Mouse (Mus musculus) gastrocnemius, postnatal 10 days (tissue): ENCODE results near the gene Pdzd3. TPM values are rescaled to one million over a fixed set of nuclear protein-coding genes. Genes with fewer than 3 reads are reported as not detected.

Source experiments
- DNase-seq: peaks from one replicate; pipeline ENCODE4 v3.0.0; 2021; ENCODE audit warnings: mixed read lengths
- total RNA-seq, 2 experiments: library from RNA; stranded (reverse); gene quantifications; 2 replicates each; pipeline ENCODE4 v1.2.3; 2021

Gene Pdzd3
- total RNA-seq, 2 experiments from 2014 or later = 1.2 to 1.4 TPM

DNA sequence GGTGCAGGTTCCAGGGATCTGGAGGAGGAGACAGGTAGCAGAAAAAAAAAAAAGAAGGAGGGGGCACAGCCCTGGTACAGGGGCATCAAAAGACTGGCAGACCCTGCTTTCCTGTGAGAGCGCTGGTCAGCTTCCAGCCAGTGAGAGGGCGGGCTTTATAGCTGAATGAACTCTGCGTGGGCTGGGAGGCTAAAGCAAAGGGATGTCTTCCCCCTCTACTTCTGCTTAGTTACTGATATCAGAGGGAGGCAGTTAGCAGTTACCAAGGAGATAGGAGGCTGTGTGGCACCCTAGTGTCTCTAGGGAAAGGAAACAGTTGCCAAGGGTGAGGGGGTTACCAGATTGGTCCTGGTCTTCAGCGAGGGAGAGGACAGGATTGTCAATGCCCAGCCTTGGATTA lies 826 bp downstream of the Pdzd3 start:
- DNase-seq = no peak

GRCm38 (mm10) chr9:44249181-44250146 lies 1.8 kb downstream of the Pdzd3 start:
- peak; percentile 56 for DNase-seq

DNA sequence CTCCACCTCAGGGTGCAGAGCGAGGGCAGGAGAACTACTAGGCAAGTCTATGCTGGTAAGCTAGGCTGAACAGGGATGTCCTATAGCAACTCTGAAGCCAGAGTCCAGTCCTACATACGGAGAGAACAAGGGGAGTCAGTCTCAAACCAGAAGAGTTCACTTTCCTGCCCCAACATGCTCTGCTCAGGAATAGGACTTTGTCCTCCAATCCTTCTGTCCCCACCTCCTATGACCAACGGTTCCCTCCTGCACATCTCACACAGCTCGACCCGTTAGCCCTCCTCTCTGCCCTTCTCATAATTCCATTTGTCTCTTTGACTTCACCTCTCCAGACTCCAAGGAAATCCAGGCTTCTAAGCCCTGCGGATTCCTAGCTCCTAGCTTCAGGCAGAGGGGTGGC lies 3.4 kb downstream of the Pdzd3 start:
- no peak for DNase-seq

GRCm38 (mm10) chr9:44243621-44244020 lies 7.7 kb downstream of the Pdzd3 start:
- no peak for DNase-seq

DNA sequence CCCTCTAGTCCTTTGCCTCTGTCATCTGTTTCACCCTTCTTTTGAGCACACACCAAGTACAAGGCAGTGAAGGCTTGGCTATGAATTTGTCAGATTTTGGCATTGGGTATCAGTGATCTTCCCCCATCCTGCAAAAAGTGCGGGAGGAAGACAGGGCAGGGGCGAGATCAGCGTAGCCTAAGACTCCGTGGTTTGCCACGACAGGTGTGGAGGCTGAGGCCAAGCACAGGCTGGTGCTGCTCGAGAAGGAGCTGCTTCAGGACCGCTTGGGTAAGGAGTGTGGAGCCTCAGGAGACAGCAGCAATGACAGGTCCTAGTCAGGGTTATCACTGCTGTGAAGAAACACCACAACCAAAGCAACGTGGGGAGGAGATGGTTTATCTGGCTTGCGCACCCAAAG lies 9.9 kb downstream of the Pdzd3 start:
- no peak for DNase-seq

DNA sequence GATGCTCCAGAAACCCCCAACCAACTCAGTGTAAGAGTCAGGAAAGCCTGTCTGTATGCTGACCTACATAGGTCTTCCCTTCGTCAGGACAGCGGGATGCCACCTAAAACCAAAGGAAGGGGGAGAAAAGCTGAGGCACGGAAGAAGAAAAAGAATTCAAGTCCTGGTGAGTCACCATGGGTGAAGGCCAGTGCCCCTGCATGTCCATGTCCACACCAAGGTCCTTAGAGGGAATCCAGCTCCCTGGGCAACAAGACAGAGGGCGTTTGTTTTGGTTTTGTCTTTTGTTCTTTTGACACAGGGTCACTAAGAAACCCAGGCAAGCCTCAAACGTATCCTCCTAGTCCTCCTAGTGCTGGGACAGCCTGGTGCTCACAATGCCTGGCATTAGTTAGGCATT lies 10.4 kb downstream of the Pdzd3 start:
- DNase-seq = no peak

- no peak for DNase-seq
Observed at GRCm38 (mm10) chr9:44240399-44240798, 10.9 kb downstream of the Pdzd3 start, which contains the start of gene Ccdc153. TSS of gene Ccdc153 (plus strand) at chr9:44240676.

DNA sequence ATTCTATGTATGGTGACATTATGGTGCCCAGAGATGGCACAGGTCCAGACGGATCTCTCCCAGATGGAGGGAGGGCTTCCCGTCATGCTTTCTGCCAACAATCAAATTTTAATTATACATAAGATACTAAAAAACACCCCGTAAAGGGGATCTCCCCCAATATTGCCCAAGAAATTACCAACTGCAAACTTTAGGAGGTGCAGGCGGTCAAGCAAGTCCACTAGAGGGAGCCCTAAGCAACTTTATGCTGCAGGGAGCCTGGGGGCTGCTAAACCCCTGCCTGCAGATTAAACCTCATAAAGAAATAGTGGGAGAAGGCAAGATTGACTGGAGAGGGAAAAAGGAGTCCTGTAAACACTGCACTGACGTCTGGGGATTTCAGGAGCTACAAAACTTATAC lies 11.8 kb downstream of the Pdzd3 start:
- DNase-seq = peak; percentile 51

DNA sequence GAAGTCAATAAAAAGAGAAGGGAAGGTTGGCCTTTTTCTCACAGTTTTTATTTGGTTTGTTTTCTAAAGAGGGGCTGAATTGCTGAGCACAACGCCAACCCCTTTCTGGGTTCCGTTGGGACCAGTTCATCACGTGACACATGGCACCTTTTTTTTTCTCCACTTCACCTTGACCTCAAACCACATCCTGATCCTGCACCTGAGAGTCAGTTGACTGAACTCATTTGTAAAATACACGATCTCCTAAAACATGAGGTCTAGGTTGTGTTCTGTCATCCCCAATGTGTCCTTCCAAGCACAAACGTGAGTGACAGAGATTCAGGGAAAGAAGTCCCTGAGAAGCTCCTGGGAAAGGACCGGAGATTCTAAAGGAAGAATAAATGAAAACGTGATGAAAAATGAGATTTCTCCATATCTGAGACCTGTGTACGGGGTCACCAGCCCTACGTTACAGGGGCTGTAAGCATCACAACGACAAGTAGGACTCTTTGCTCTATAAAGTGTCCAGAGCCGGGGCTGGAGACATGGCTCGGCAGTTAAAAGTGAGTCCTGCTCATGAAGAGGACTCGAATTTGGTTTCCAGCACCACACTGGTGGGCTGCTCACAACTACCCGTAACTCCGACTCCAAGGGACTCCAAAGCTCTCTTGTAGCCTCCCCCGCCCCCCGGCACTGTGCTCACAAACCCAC lies 12.6 kb downstream of the Pdzd3 start:
- no peak for DNase-seq

GRCm38 (mm10) chr9:44237128-44237527 lies 14.1 kb downstream of the Pdzd3 start:
- DNase-seq = no peak

DNA sequence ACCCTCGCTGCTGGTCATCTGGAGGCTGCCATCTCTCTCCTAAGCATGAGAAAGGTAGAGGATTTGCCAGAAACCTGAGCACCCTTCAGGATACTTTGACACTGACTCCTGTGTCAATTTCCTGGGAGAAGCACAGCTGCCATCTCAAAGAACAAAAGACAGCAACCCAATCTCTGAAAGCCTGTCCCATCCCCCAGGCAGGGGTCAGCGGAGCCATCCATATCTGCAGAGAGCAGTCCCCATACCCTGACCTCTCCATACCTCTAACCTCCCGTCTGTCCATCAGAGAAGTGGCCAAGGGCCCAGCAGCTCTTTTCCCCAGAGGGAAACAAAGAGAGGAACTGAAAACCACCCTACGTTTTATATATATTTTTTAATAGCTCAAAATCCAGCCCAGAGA lies 14.7 kb downstream of the Pdzd3 start:
- DNase-seq = no peak

- DNase-seq = peak; percentile 40
Observed at GRCm38 (mm10) chr9:44234479-44235427, 16.5 kb downstream of the Pdzd3 start.

DNA sequence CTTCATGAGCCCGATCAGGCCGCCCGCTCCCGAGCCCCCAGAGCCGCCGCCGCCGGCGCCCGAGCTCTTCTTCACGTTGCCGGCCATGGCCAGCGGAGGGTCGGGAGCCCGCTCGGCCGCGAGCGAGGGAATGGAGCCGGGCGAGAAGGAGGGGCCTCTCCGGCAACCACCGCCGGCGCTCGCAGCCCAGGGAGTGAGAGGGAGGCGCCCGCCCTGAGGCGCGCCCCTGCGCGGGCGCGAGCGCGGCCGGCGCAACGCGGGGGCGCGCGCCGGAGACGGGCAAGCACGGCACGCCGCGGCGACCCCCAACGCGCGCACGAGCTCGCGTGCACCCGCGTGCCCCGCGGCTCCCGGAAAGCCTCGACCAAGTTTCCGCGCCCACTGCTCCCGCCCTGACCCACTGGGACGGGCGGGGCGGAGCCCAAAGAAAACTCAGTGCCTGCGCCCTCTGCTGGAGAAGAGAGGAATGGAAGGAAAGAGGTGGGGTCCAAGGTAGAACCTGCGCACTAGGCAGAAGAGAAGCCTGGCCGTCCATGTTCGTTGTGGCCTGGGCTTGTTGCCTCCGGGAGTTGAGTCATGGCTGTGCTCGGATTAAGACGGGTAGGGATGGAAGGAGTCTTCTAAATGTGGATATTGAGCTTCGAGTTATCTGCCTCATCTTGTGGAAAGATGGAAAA lies 17.3 kb downstream of the Pdzd3 start, which contains the start of gene Cbl:
Gene Cbl (minus strand): TSS at position 248 of the 677 bp plus-strand sequence.
- peak; percentile 97 for DNase-seq

GRCm38 (mm10) chr9:44233021-44233801 lies 18.1 kb downstream of the Pdzd3 start:
- no peak for DNase-seq

DNA sequence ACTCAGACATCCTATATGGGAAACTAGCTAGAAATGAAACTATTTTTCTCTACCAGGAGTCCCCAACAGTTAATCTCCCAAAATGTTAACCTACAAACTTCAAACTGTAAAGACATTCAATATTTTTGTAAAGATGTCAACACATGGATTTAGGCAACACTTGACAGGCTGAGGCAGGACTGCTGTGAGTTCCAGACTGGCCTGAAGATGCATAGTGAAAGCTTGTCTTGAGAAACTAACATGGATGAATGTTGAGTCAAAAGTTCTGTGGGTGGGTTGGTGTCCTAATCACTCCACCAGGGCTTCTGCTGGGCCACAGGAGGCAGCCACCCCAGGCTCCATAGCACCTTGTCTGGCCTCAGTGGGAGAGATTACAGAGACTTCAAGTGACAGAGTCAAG lies 19.7 kb downstream of the Pdzd3 start:
- no peak for DNase-seq

DNA sequence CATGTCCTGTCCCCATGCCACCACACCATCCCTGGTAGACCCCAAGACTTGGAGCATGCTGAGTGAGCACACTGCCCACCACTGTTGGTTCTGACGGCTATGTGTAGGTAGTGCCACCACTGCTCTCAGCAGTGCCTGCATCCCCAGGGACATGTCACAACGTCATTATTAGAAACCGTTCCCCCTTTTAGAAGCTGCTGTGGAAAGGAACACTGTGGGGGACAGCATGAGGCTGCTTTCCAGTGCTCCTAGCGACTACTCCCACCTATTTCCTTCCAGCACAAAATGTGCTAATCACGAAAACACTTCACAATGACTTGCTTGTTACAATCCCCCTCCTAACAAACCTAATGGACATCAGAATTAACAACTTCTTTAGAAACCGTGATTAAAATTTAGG lies 25.3 kb downstream of the Pdzd3 start:
- no peak for DNase-seq

DNA sequence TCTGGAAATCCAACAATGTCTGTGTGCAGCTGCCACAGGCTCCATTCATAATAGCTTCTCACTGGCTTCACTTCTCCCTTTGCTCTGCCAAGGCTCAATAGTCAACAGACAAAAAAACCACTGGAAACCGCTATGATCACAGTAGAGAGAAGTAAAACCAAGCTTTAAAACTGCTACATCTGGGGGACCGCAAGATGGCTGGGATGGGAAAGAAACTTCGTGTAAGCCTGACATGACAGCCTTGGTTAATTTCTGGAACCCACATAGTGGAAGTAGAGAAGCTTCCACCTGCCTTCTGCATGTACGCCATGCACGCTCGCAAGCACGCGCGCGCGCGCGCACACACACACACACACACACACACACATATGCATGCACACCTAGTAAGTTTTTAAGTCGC lies 37.7 kb downstream of the Pdzd3 start:
- DNase-seq = no peak

- no peak for DNase-seq
Observed at GRCm38 (mm10) chr9:44212406-44212805, 38.9 kb downstream of the Pdzd3 start.

DNA sequence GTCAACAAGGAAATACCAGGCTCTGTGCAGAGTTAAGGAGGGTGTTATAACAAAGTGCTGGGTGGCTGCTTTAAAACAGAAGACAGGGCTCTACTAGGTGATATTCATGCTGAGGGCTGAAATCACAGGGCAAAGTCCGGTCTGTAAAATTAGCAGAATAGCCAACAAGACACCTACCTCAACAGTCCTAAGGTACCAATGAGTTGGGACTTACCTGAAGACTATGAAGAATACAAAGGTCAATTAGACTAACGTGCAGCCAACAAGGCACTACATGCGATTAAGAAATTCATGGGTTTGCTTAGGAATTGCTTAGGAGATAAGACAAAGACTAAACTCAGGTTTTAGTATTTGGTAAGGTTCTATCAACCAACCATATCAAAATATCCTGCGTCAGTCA lies 41.9 kb downstream of the Pdzd3 start:
- no peak for DNase-seq

- DNase-seq = no peak
Observed at GRCm38 (mm10) chr9:44207840-44208239, 43.4 kb downstream of the Pdzd3 start.

DNA sequence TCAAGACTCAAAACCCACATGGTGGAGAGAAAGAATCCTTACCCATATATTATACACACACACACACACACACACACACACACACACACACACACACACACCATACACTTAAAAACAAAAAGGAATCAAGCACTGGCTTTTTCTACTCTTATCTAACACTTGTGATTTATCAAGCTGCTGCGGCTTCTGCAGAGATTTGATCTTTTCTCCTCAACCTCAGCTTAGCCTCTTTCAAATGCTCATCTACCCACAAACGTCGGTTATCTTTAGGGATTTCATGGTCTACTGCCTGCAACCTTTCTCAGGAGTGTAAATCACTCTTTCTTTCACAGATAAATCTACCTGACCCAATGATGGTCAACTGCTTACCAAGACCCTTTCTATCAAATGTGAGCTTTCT lies 50.8 kb downstream of the Pdzd3 start:
- DNase-seq = no peak
